Mouse (Mus musculus) mouse embryonic stem cell (cell line): ENCODE data around the gene Cux1.

Experiments used
- in situ Hi-C, 2 experiments: fragments of 300-500 bp; cut with MboI; formaldehyde crosslinking; loops; 1 replicate in 1 of 2; 3 replicates in 1 of 2; pipeline ENCODE4 v1.14.3; 2019 to 2020; ENCODE audit warnings: low sequenced_read_pairs in 2 of 2, low pct_unique_long_range_greater_than_20kb in 1 of 2, mixed read lengths in 1 of 2; ENCODE audit not compliant: unreplicated experiment in 1 of 2

Cux1 gene

GRCm38 (mm10) chr5:136363421-136363820 is 203.9 kb downstream of the Cux1 start:
- in situ Hi-C loops = no loop called here

- in situ Hi-C loops = no loop called here
Observed at GRCm38 (mm10) chr5:136362473-136363230, 204.6 kb downstream of the Cux1 start.

DNA sequence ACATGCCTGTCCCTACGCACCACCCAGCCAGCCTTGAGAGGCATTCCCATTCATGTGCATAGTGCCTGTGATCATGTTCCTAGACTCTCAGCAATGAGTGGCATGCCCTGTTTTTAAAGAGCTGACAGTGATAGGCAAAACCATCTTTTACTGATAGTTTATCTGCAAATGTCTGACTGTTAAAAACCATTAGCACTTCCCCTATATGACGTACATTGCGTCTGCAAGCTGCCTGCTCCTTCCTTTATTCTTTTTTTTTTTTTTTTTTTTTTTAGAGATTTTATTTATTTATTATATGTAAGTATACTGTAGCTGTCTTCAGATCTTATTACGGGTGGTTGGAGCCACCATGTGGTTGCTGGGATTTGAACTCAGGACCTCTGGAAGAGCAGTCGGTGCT is 205.3 kb downstream of the Cux1 start:
- in situ Hi-C loops = no loop called here

DNA sequence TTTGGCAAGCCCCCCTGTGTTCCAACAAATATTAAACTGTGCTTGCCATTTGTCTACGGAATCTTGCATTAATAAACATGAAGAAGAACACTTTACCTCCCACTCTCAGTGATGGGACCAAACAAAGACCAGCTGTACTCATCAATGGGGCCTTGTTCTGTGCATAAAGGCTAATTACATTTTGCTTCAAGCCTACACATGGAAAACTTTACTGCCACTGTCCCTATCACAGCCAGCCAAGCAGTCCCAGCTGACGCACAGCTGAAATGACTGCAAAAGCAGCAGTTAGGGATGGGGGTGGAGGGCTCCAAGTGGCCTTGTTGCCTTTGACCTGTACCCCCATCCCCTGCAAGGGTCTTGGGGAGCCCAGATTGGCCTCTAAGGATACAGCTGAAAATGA is 210.1 kb downstream of the Cux1 start:
- in situ Hi-C loops = no loop called here

DNA sequence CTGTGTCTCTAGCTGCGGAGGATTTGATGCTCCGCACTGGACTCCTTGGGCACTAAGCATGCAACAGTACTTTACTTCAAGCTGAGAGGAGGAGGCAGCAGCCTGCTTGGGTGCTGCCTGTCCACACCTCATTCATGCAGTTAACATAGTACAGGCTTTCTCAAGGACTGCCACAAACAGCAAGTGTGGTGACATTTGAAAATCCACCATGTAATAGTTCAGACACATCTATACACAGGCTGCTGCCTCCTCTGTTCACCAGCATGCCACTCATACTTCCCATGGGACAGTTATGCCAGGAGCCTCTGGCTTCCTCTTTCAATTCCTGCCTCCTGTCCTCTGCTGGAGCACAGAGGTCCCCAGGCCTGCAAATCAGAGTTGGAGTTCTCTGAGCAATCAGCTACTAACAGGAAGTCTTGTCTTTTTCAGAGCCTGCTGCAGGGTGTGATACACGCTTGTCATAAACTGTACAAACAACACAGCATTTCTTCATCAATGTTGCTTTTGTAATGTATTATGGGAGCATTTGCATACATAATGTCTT is 211.6 kb downstream of the Cux1 start:
- in situ Hi-C loops = no loop called here

DNA sequence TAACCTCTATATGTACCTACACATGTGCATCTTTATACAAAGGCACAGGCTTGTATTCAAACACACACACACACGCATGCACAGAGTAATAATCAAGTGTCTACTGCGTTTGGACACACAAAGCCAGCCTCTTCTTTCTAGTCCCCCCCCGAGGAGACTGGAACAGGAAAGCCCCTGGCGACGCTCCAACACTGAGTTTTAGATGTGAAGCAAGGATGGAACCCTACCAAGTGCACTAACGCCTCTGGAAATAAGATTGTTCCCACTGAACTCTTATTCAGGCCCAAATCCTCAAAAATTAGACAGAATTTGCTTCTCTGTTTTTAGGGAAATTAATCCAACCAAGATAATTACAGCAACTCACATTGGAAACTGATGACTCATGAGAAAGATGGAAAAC is 212.6 kb downstream of the Cux1 start:
- in situ Hi-C loops = no loop called here

DNA sequence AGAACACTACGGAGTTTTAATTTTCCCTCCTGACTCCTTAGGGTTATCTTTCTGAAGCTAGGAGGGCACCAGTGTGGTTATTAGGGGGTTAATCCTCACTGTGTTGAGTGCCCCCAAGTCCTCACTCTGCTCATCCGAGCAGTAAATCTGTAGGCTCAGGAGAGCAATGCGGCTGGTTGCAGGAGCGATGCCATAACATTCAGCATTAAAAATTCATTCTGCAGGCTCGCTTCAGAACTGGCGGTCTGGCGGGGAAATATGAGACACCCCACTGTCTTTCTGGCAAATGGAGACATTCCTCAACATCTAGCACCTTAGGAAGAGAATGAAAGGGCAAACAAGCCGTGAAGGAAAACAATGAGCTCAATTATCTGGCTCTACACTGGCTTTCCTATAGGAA is 214.2 kb downstream of the Cux1 start:
- in situ Hi-C loops = no loop called here

DNA sequence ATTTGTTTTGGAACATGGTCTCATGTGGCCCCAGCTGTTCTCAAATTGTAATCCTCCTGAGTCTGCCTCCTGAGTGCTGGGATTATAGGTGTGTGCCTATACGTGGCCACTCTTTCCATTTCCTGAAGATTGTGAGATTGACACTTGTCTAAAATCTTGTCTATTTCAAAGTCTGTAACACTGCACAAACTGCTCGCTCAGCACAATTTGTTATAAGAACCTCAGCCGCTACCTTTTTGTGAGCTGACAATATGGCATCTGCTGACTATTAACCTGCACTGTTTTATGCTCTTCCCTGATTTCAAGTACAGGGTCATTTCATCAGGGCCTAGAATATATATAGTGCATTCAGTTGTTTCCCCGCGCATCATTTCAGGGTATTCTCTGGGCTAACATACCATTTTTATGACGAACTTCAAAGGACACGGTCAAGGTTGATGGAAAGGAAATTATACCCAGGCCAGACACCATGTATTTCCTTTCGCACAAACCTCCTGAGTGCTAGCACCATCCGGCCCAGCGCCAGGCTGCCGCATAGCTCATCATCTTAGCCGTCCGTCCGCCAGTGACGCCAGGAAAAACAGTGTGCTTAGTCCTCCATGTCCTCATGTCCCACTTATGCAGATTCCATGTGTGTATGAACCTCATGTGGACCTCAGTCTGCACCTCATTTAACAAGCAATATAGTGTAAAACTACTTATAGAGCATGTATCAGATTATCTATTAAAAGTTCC is 224.0 kb downstream of the Cux1 start:
- in situ Hi-C loops = no loop called here

- in situ Hi-C loops = no loop called here
Observed at GRCm38 (mm10) chr5:136336798-136337527, 230.3 kb downstream of the Cux1 start.

- in situ Hi-C loops = no loop called here
Observed at GRCm38 (mm10) chr5:136335681-136336080, 231.6 kb downstream of the Cux1 start.

DNA sequence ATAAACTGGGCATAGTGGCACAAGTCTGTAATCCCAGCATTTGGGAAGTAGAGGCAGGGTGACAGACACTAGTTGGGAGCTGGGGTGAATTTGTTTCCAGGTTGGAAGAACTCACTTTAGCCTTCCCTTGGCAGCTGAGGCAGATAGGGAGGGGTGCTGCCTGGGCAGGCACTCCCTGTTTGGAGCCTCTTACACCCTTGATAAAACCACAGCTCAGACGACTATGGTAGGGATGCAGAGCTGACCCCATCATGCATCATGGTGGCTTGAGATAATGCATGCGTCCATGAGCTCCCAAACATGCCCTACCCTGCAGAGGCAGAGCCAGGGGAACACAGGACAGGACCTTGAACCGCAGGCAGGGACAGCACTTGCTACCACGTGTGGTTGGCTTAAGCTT is 232.5 kb downstream of the Cux1 start:
- in situ Hi-C loops = no loop called here

- in situ Hi-C loops = no loop called here
Observed at GRCm38 (mm10) chr5:136334051-136334450, 233.2 kb downstream of the Cux1 start.

DNA sequence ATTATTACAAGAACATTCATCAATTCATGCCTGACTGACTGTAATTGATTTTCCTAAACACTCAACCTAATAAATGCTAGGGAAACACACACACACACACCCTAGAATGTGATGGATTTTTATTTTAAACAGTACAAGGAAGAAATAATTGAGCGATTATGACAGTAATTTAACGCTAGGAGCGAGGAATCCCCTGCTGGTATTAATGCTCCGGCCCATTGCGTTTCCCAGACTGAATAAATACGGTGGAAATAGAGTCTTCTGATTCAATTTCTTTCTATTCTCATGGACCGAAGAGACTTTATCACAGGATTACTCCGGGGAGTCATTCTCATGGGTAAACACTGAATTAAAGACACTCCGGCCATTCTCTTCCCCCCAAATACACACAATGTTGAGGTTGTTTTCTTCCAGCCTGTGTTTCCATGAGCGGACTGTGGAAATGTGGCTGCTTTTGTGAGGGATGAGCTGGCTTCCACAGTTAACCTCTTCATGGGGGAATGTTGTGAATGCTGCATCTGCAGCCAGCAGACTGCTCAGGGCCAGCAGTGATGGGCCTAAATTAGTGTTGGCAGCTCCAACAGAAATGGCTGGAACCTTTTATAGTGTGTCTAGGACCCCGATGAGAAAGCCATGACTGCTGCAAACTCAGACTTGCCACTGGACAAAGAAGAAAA is 234.4 kb downstream of the Cux1 start:
- in situ Hi-C loops = no loop called here

- in situ Hi-C loops = no loop called here
Observed at GRCm38 (mm10) chr5:136327736-136328135, 239.6 kb downstream of the Cux1 start.

- in situ Hi-C loops = no loop called here
Observed at GRCm38 (mm10) chr5:136326626-136327025, 240.7 kb downstream of the Cux1 start.

GRCm38 (mm10) chr5:136324506-136324905 is 242.8 kb downstream of the Cux1 start:
- in situ Hi-C loops = no loop called here

- in situ Hi-C loops = no loop called here
Observed at GRCm38 (mm10) chr5:136321378-136321777, 245.9 kb downstream of the Cux1 start.

GRCm38 (mm10) chr5:136312566-136312965 is 254.7 kb downstream of the Cux1 start:
- in situ Hi-C loops = no loop called here

GRCm38 (mm10) chr5:136312166-136312565 is 255.1 kb downstream of the Cux1 start:
- in situ Hi-C loops = no loop called here
